Mouse (Mus musculus): ENCODE measurements at regions not wholly inside any gene's neighbourhood (a gene's known extent, or its start where the extent isn't known, plus 50 kb on each side); places are given as distances from the start of the nearest gene placed in this dataset.
A peak's percentile ranks its signal among the peaks of the same experiment; 100 is the strongest.

- no peak for ATAC-seq (ENCODE audit: low FRiP score)
- no peaks in the 10 kb centered on the region for H3K27me3 ChIP-seq
- H3K4me3 ChIP-seq = no peak overlapping the region
- no peak overlapping the region for H3K4me2 ChIP-seq (replicated peaks)
- WGBS = 60% methylated on average over 1 of the region's 1 CpGs
- no peak overlapping the region for H3K27ac ChIP-seq
- no peaks in the 10 kb centered on the region for H3K36me3 ChIP-seq
- H3K9me3 ChIP-seq (replicated peaks) = no peaks in the 10 kb centered on the region
- H3K4me1 ChIP-seq = no peaks in the 10 kb centered on the region
- no peak overlapping the region for H3K9ac ChIP-seq
Observed at GRCm38 (mm10) chr6:135569086-135569485, 206.7 kb downstream of the Emp1 start.

- no peaks in the 10 kb centered on the region for H3K36me3 ChIP-seq
- WGBS = 86% methylated on average over 2 of the region's 2 CpGs
- no peak overlapping the region for H3K4me3 ChIP-seq
- no peak overlapping the region for H3K9ac ChIP-seq
- no peak overlapping the region for H3K4me2 ChIP-seq (replicated peaks)
- 0 out of 2 replicates have a peak, but pooled peaks cover 3% of the 10 kb centered on the region for H3K4me1 ChIP-seq
- ATAC-seq (ENCODE audit: low FRiP score) = no peak
- H3K9me3 ChIP-seq (replicated peaks) = no peaks in the 10 kb centered on the region
- H3K27ac ChIP-seq = no peak overlapping the region
- no peaks in the 10 kb centered on the region for H3K27me3 ChIP-seq
Observed at GRCm38 (mm10) chr6:135575294-135575693, 212.9 kb downstream of the Emp1 start.

- Histone ChIP-seq H3K27me3 (no peaks in the 10 kb centered on the region; the same call in 1 of the 2 replicates), H3K4me2 (replicated peaks) (no peak overlapping the region), H3K36me3 (no peaks in the 10 kb centered on the region), H3K27ac (no peak overlapping the region), H3K9ac (no peak overlapping the region), H3K4me1 (0 out of 2 replicates have a peak, but pooled peaks cover 3% of the 10 kb centered on the region), H3K9me3 (replicated peaks) (no peaks in the 10 kb centered on the region), H3K4me3 (no peak overlapping the region)
- no peak for ATAC-seq (ENCODE audit: low FRiP score)
- WGBS = 69% methylated on average over 8 of the region's 8 CpGs
Observed at GRCm38 (mm10) chr6:135578728-135579127, 216.4 kb downstream of the Emp1 start.

- Histone ChIP-seq H3K4me3 (no peak overlapping the region), H3K9ac (no peak overlapping the region), H3K27me3 (no peaks in the 10 kb centered on the region; the same call in 1 of the 2 replicates), H3K27ac (no peak overlapping the region), H3K4me1 (0 out of 2 replicates have a peak, but pooled peaks cover 3% of the 10 kb centered on the region), H3K4me2 (replicated peaks) (no peak overlapping the region), H3K36me3 (no peaks in the 10 kb centered on the region), H3K9me3 (replicated peaks) (no peaks in the 10 kb centered on the region)
- WGBS = 56% methylated on average over 2 of the region's 2 CpGs
- no peak for ATAC-seq (ENCODE audit: low FRiP score)
Observed at GRCm38 (mm10) chr6:135582567-135582966, 220.2 kb downstream of the Emp1 start.

- Histone ChIP-seq H3K36me3 (no peaks in the 10 kb centered on the region), H3K27me3 (no peaks in the 10 kb centered on the region; the same call in 1 of the 2 replicates), H3K9ac (no peak overlapping the region), H3K9me3 (replicated peaks) (no peaks in the 10 kb centered on the region), H3K4me2 (replicated peaks) (no peak overlapping the region), H3K4me1 (no peaks in the 10 kb centered on the region), H3K27ac (no peak overlapping the region), H3K4me3 (no peak overlapping the region)
- no peak for ATAC-seq (ENCODE audit: low FRiP score)
- WGBS = 92% methylated on average over 2 of the region's 2 CpGs
Observed at GRCm38 (mm10) chr6:135584782-135585181, 222.4 kb downstream of the Emp1 start.

GRCm38 (mm10) chr6:135590084-135590483, 227.7 kb downstream of the Emp1 start:
- Histone ChIP-seq H3K9me3 (replicated peaks) (no peaks in the 10 kb centered on the region), H3K36me3 (no peaks in the 10 kb centered on the region), H3K4me2 (replicated peaks) (no peak overlapping the region), H3K4me3 (no peak overlapping the region), H3K4me1 (no peaks in the 10 kb centered on the region), H3K27ac (no peak overlapping the region), H3K27me3 (no peaks in the 10 kb centered on the region), H3K9ac (no peak overlapping the region)
- no peak for ATAC-seq (ENCODE audit: low FRiP score)

- Histone ChIP-seq H3K4me2 (replicated peaks) (no peak overlapping the region), H3K4me3 (no peak overlapping the region), H3K27me3 (no peaks in the 10 kb centered on the region), H3K4me1 (no peaks in the 10 kb centered on the region), H3K9ac (no peak overlapping the region), H3K36me3 (no peaks in the 10 kb centered on the region), H3K27ac (no peak overlapping the region), H3K9me3 (replicated peaks) (no peaks in the 10 kb centered on the region)
- WGBS = 88% methylated on average over 9 of the region's 9 CpGs
- no peak for ATAC-seq (ENCODE audit: low FRiP score)
Observed at GRCm38 (mm10) chr6:135591085-135591484, 228.7 kb downstream of the Emp1 start.

- Histone ChIP-seq H3K4me3 (no peak overlapping the region), H3K9me3 (replicated peaks) (no peaks in the 10 kb centered on the region), H3K27ac (no peak overlapping the region), H3K36me3 (no peaks in the 10 kb centered on the region), H3K4me2 (replicated peaks) (no peak overlapping the region), H3K4me1 (no peaks in the 10 kb centered on the region), H3K9ac (no peak overlapping the region), H3K27me3 (no peaks in the 10 kb centered on the region)
- no peak for ATAC-seq (ENCODE audit: low FRiP score)
- WGBS = 92% methylated on average over 4 of the region's 4 CpGs
Observed at GRCm38 (mm10) chr6:135596358-135596757, 234.0 kb downstream of the Emp1 start.

GRCm38 (mm10) chr6:135610504-135611096, 248.3 kb downstream of the Emp1 start:
- peaks cover 6% of the 10 kb centered on the region for H3K4me1 ChIP-seq
- H3K36me3 ChIP-seq = no peaks in the 10 kb centered on the region
- peak; percentile 67 for ATAC-seq (ENCODE audit: low FRiP score)
- no peak overlapping the region for H3K4me3 ChIP-seq
- H3K9ac ChIP-seq = no peak overlapping the region
- no peak overlapping the region for H3K4me2 ChIP-seq (replicated peaks)
- H3K9me3 ChIP-seq (replicated peaks) = no peaks in the 10 kb centered on the region
- 31% methylated on average over 3 of the region's 3 CpGs for WGBS
- no peak overlapping the region for H3K27ac ChIP-seq
- no peaks in the 10 kb centered on the region for H3K27me3 ChIP-seq

GRCm38 (mm10) chr6:135627928-135628327, 265.6 kb downstream of the Emp1 start:
- Histone ChIP-seq H3K4me1 (peaks cover 3% of the 10 kb centered on the region; the same call in 1 of the 2 replicates), H3K4me2 (replicated peaks) (no peak overlapping the region), H3K27me3 (no peaks in the 10 kb centered on the region), H3K4me3 (no peak overlapping the region), H3K9me3 (replicated peaks) (no peaks in the 10 kb centered on the region), H3K9ac (no peak overlapping the region), H3K36me3 (no peaks in the 10 kb centered on the region), H3K27ac (no peak overlapping the region)
- no peak for ATAC-seq (ENCODE audit: low FRiP score)
- WGBS = 34% methylated on average over 4 of the region's 4 CpGs

GRCm38 (mm10) chr6:135629236-135629635, 266.9 kb downstream of the Emp1 start:
- Histone ChIP-seq H3K27me3 (no peaks in the 10 kb centered on the region), H3K9ac (no peak overlapping the region), H3K27ac (no peak overlapping the region), H3K4me2 (replicated peaks) (no peak overlapping the region), H3K9me3 (replicated peaks) (no peaks in the 10 kb centered on the region), H3K4me1 (peaks cover 3% of the 10 kb centered on the region; the same call in 1 of the 2 replicates), H3K36me3 (no peaks in the 10 kb centered on the region), H3K4me3 (no peak overlapping the region)
- 43% methylated on average over 3 of the region's 3 CpGs for WGBS
- no peak for ATAC-seq (ENCODE audit: low FRiP score)

GRCm38 (mm10) chr6:135632671-135633070, 270.3 kb downstream of the Emp1 start:
- no peaks in the 10 kb centered on the region for H3K27me3 ChIP-seq
- H3K36me3 ChIP-seq = no peaks in the 10 kb centered on the region
- H3K4me2 ChIP-seq (replicated peaks) = no peak overlapping the region
- H3K9me3 ChIP-seq (replicated peaks) = no peaks in the 10 kb centered on the region
- no peak overlapping the region for H3K9ac ChIP-seq
- H3K4me3 ChIP-seq = no peak overlapping the region
- 89% methylated on average over 5 of the region's 5 CpGs for WGBS
- H3K4me1 ChIP-seq = peaks cover 3% of the 10 kb centered on the region; the same call in 1 of the 2 replicates
- no peak for ATAC-seq (ENCODE audit: low FRiP score)
- no peak overlapping the region for H3K27ac ChIP-seq

GRCm38 (mm10) chr6:135636648-135637047, 274.3 kb downstream of the Emp1 start:
- no peaks in the 10 kb centered on the region for H3K27me3 ChIP-seq
- H3K4me1 ChIP-seq = no peaks in the 10 kb centered on the region
- 64% methylated on average over 8 of the region's 8 CpGs for WGBS
- H3K9me3 ChIP-seq (replicated peaks) = 0 out of 2 replicates have a peak, but pooled peaks cover 3% of the 10 kb centered on the region
- no peak overlapping the region for H3K4me3 ChIP-seq
- H3K36me3 ChIP-seq = no peaks in the 10 kb centered on the region
- no peak overlapping the region for H3K9ac ChIP-seq
- no peak overlapping the region for H3K27ac ChIP-seq
- H3K4me2 ChIP-seq (replicated peaks) = no peak overlapping the region
- no peak for ATAC-seq (ENCODE audit: low FRiP score)

All from hindbrain, embryonic 12.5 days (tissue).